Mouse (Mus musculus) limb, embryonic 14.5 days (tissue): ENCODE data around the gene Cacna1i. TPM values are rescaled to one million over a fixed set of nuclear protein-coding genes. Genes with fewer than 3 reads are reported as not detected.
A peak's percentile ranks its signal among the peaks of the same experiment; 100 is the strongest.

ENCODE experiments used
- ATAC-seq: fragments of 200-750 bp; cut with Nextera tagmentation; 2 replicates; pipeline ENCODE4 v1.8.0; 2017; ENCODE audit warnings: low read depth, moderate number of reproducible peaks, moderate TSS enrichment; ENCODE audit not compliant: low FRiP score
- DNase-seq: peaks from one replicate; pipeline ENCODE4 v3.0.0-alpha.2; 2015; ENCODE audit warnings: low spot score
- H3K27ac ChIP-seq: fragments of 300-500 bp; sonication (generic); replicated peaks from 2 replicates; pipeline ENCODE4 v1.5.1; 2014; ENCODE audit warnings: low read depth, mild to moderate bottlenecking, low read length, moderate library complexity, mixed read lengths
- H3K27me3 ChIP-seq: fragments of 300-500 bp; sonication (generic); 2 replicates; pipeline ENCODE4 v1.6.1; 2014; ENCODE audit warnings: low read length, mixed read lengths; ENCODE audit not compliant: control insufficient read depth, insufficient read depth
- H3K36me3 ChIP-seq: fragments of 300-500 bp; sonication (generic); 2 replicates; pipeline ENCODE4 v1.6.1; 2014; ENCODE audit warnings: mild to moderate bottlenecking, low read length, moderate library complexity, mixed read lengths; ENCODE audit not compliant: control insufficient read depth, insufficient read depth
- H3K4me1 ChIP-seq: fragments of 300-500 bp; sonication (generic); 2 replicates; pipeline ENCODE4 v1.6.1; 2014; ENCODE audit warnings: antibody characterized with exemption, low read length, mixed read lengths; ENCODE audit not compliant: control insufficient read depth, insufficient read depth
- H3K4me2 ChIP-seq: fragments of 300-500 bp; sonication (generic); replicated peaks from 2 replicates; pipeline ENCODE4 v1.6.1; 2014; ENCODE audit warnings: low read depth, mild to moderate bottlenecking, low read length, moderate library complexity; ENCODE audit not compliant: severe bottlenecking
- H3K4me3 ChIP-seq: fragments of 300-500 bp; sonication (generic); replicated peaks from 2 replicates; pipeline ENCODE4 v1.5.1; 2014; ENCODE audit warnings: low read length
- H3K9ac ChIP-seq: fragments of 300-500 bp; sonication (generic); 2 replicates; pipeline ENCODE4 v1.6.1; 2014; ENCODE audit warnings: mild to moderate bottlenecking, low read depth, low read length, moderate library complexity; ENCODE audit not compliant: severe bottlenecking
- H3K9me3 ChIP-seq: fragments of 300-500 bp; sonication (generic); 2 replicates; pipeline ENCODE4 v1.6.1; 2016; ENCODE audit warnings: low read length; ENCODE audit not compliant: control insufficient read depth
- POLR2A ChIP-seq: fragments of 200-500 bp; IDR thresholded peaks from 2 replicates; pipeline ENCODE4 v1.8.0; 2012; ENCODE audit warnings: inconsistent platforms, mild to moderate bottlenecking, moderate library complexity, borderline replicate concordance; ENCODE audit not compliant: insufficient read depth, insufficient read length; ENCODE audit errors: extremely low read depth
- WGBS: fragments of 180-500 bp; shearing (Covaris S2); extraction: QIAGEN DNeasy Blood & Tissue Kit; methylation state at CpG from one replicate; pipeline ENCODE4 v1.1.7; 2014; 5-methylcytosine and 5-hydroxymethylcytosine counted together
- polyA plus RNA-seq, 2 experiments: library from polyadenylated mRNA; depleted of rRNA in 1 of 2; stranded (reverse) in 1 of 2; unstranded in 1 of 2; fragments of >200 nt; fragmentation: Nextera tagmentation in 1 of 2; extraction: Ambion mirVana in 1 of 2; gene quantifications; 2 replicates each; pipeline versions ENCODE4 v1.2.1 to v1.2.3; 2012 to 2014

Gene Cacna1i
- polyA plus RNA-seq, 2 experiments, result 0.03 to 0.34 TPM

DNA sequence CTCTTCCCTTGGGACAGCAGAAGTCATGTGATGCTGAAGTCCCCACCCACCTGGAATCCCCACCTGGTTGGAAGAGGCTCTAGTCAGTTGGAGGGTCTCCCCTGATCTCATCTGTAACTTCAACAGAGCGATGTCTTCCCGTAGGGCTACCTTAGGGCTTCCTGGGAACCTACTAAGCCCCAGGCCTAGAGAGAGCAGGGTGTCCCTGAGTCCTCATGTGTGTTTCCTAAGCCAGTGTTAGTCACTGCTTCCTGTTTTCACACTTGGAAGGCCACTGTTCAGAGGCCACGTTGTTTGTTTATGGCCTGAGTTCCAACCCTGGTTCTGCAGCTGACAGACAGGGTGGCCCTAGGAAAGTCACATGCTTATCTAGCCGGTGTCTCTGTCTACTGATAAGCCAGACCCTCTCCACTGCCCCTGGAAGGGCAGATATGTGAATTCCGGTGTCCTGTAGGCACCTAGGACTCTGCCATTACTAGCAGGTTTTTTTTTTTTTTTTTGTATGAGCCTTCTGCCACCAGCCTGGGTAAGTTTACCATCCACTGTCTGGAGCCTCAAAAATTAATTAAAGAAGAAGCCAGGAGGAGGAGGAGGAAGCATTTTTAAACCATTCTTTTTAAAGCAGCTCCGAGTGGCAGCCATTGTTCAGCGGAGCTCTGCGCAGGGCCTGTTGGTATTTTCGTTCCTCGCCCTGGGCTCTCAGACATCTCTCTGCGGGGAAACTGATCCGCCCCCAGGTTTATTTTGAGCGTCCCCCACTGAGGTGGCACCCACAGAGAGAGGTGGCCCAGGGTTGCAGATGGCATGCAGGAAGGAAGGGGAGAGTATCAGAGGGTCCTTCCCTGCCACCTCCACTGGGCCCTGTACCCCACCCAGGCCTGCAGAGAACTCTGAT, 77.0 kb downstream of the Cacna1i start:
- no peak for DNase-seq
- H3K9ac ChIP-seq, result no peak overlapping the region
- no peaks in the 10 kb centered on the region for H3K9me3 ChIP-seq
- peaks cover 9% of the 10 kb centered on the region for H3K4me1 ChIP-seq
- H3K27me3 ChIP-seq, result no peaks in the 10 kb centered on the region
- no peak for TF ChIP-seq POLR2A
- H3K36me3 ChIP-seq, result no peaks in the 10 kb centered on the region
- no peak overlapping the region for H3K4me2 ChIP-seq
- H3K4me3 ChIP-seq, result no peak overlapping the region
- no peak for ATAC-seq
- WGBS, result 67% methylated on average over 13 of the region's 13 CpGs
- H3K27ac ChIP-seq, result no peak overlapping the region

- H3K4me2 ChIP-seq, result no peak overlapping the region
- H3K9me3 ChIP-seq, result no peaks in the 10 kb centered on the region
- no peak for TF ChIP-seq POLR2A
- DNase-seq (peak; percentile 22), ATAC-seq (peak; percentile 76)
- H3K27me3 ChIP-seq, result no peaks in the 10 kb centered on the region
- H3K27ac ChIP-seq, result no peak overlapping the region
- no peak overlapping the region for H3K4me3 ChIP-seq
- no peaks in the 10 kb centered on the region for H3K36me3 ChIP-seq
- H3K4me1 ChIP-seq, result peaks cover 9% of the 10 kb centered on the region
- WGBS, result 12% methylated on average over 16 of the region's 16 CpGs
- H3K9ac ChIP-seq, result no peak overlapping the region
These were observed 79.9 kb downstream of the Cacna1i start for GRCm38 (mm10) chr15:80366899-80367298.

DNA sequence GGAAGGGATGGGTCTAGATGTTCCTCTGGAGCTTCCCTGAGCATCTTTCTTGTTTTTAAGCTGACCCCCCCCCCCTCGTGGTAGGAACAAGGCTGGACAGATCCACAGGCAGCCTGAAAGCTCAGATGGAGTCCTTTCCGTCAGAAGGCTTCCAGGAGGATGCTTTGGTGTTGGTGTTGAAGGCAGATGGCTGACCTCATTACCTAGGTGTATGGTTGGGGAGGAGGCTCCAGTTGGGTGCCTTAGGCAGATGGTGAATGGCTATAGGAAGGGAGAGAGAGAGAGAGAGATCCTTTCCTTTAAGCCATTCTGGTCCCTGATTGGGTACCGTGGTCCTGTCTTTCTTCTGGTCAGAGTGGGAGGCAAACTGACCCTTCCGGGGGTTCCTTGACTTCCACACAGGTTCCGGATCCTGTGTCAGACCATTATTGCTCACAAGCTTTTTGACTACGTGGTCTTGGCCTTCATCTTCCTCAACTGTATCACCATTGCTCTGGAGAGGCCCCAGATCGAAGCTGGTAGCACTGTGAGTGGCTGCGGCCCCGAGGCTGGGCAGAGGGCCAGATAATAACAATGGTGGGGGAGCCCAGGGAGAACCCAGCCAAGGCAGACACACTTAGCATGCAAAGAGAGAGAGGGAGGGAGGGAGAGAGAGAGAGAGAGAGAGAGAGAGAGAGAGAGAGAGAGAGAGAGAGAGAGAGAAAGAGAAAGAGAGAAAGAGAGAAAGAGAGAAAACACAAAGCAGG, 86.4 kb downstream of the Cacna1i start:
- Histone ChIP-seq H3K4me2 (no peak overlapping the region), H3K4me3 (no peak overlapping the region), H3K4me1 (no peaks in the 10 kb centered on the region), H3K9me3 (no peaks in the 10 kb centered on the region), H3K27me3 (no peaks in the 10 kb centered on the region), H3K9ac (no peak overlapping the region), H3K27ac (no peak overlapping the region), H3K36me3 (no peaks in the 10 kb centered on the region)
- 67% methylated on average over 9 of the region's 9 CpGs for WGBS
- DNase-seq (no peak), ATAC-seq (no peak)
- no peak for TF ChIP-seq POLR2A

- 61% methylated on average over 4 of the region's 5 CpGs for WGBS
- no peaks in the 10 kb centered on the region for H3K27me3 ChIP-seq
- no peak overlapping the region for H3K4me3 ChIP-seq
- H3K36me3 ChIP-seq, result no peaks in the 10 kb centered on the region
- ATAC-seq, result no peak
- DNase-seq, result no peak
- H3K27ac ChIP-seq, result no peak overlapping the region
- no peaks in the 10 kb centered on the region for H3K9me3 ChIP-seq
- H3K4me1 ChIP-seq, result no peaks in the 10 kb centered on the region
- no peak for TF ChIP-seq POLR2A
- H3K4me2 ChIP-seq, result no peak overlapping the region
- no peak overlapping the region for H3K9ac ChIP-seq
These were observed 87.8 kb downstream of the Cacna1i start for GRCm38 (mm10) chr15:80374854-80375253.

GRCm38 (mm10) chr15:80387185-80387584, 100.1 kb downstream of the Cacna1i start:
- no peaks in the 10 kb centered on the region for H3K36me3 ChIP-seq
- no peak overlapping the region for H3K4me3 ChIP-seq
- no peaks in the 10 kb centered on the region for H3K27me3 ChIP-seq
- 92% methylated on average over 2 of the region's 2 CpGs for WGBS
- DNase-seq, result no peak
- no peaks in the 10 kb centered on the region for H3K4me1 ChIP-seq
- TF ChIP-seq POLR2A, result no peak
- no peaks in the 10 kb centered on the region for H3K9me3 ChIP-seq
- ATAC-seq, result no peak
- H3K9ac ChIP-seq, result no peak overlapping the region
- H3K27ac ChIP-seq, result no peak overlapping the region
- no peak overlapping the region for H3K4me2 ChIP-seq
